Mouse (Mus musculus) left cerebral cortex, adult 18-20 months (tissue): ENCODE data around the gene Ccdc54. TPM values are rescaled to one million over a fixed set of nuclear protein-coding genes. Genes with fewer than 3 reads are reported as not detected.

Experiments used
- DNase-seq, 2 experiments: peaks; one replicate each; pipeline ENCODE4 v3.0.0; 2021 to 2022; ENCODE audit warnings: low spot score in 2 of 2, mixed read lengths in 1 of 2
- total RNA-seq, 2 experiments: library from RNA; stranded (reverse); gene quantifications; 2 replicates each; pipeline ENCODE4 v1.2.3; 2021

Ccdc54 gene
- total RNA-seq, 2 experiments from 2014 or later, result not detected

- peak in 1 of 2 experiments; percentile 12 for DNase-seq
Observed at GRCm38 (mm10) chr16:50542554-50543333, 48.2 kb downstream of the Ccdc54 start.

Other genes with a start within 250 kb of the Ccdc54 start
- 10 to 100 TPM; 23.8 to 25.4 TPM for gene Bbx, start 158.8 kb downstream of the Ccdc54 start, total RNA-seq